ENCODE assay signal across 22 mouse cellular contexts in genomic region chr15:80897911-80898310, GRCm38 (mm10). TPM values are rescaled to one million over a fixed set of nuclear protein-coding genes. Genes with fewer than 3 reads are reported as not detected.
DNase-seq lines count a peak whose midpoint lies in the region; ATAC-seq lines count a peak whose summit lies in the region.
"Had no signal": no experiment of that assay in that cellular context is flagged by ENCODE, and none has a peak within 500 bp of the region (broad histone marks: within the 10 kb centered on the region; RNA-seq: fewer than 3 reads in every experiment).

No protein-coding gene starts in this region.

- WGBS in forebrain, embryonic 14.5 days, result 57% methylated on average over 5 of the region's 5 CpGs
- 72% methylated on average over 5 of the region's 5 CpGs for WGBS in forebrain, embryonic 13.5 days
- WGBS in hindbrain, embryonic 15.5 days, result 76% methylated on average over 5 of the region's 5 CpGs
- 89% methylated on average over 5 of the region's 5 CpGs for WGBS in hindbrain, embryonic 12.5 days

- peak; percentile 11 for DNase-seq in forebrain, embryonic 14.5 days (ENCODE audit: low spot score)
- DNase-seq in ES-CJ7 (ENCODE audit: low read depth, low spot score) (peak; percentile 70), WW6 (ENCODE audit: low read depth, low spot score) (peak; percentile 22)
- DNase-seq in cerebellum, postnatal 4 days (ENCODE audit: low spot score in 2 of 2), result no peak
- DNase-seq in lung, postnatal 14 days, result no peak
- DNase-seq: adrenal gland, adult 2 months; adrenal gland, postnatal 14 days; cerebellum, adult 11-12 months; cerebellum, adult 8-10 months; cerebellum, postnatal 10 days; cerebellum, postnatal 36 days; forebrain, postnatal 0 days; gastrocnemius, adult 2 months; gastrocnemius, postnatal 14 days; heart, adult 11 months; kidney, adult 2 months had no signal

- no peak for ATAC-seq in forebrain, embryonic 14.5 days
- no peak for ATAC-seq in forebrain, embryonic 13.5 days
- ATAC-seq in hindbrain, embryonic 15.5 days (ENCODE audit: low FRiP score, low read depth), result no peak
- ATAC-seq in hindbrain, embryonic 12.5 days (ENCODE audit: low FRiP score), result no peak
- ATAC-seq: forebrain, postnatal 0 days; intestine, postnatal 0 days had no signal

- no peak overlapping the region for H3K4me3 ChIP-seq in forebrain, embryonic 14.5 days (ENCODE audit: low read depth, low read length)
- H3K4me3 ChIP-seq in forebrain, embryonic 13.5 days, result no peak overlapping the region
- H3K4me3 ChIP-seq in hindbrain, embryonic 15.5 days, result no peak overlapping the region
- no peak overlapping the region for H3K4me3 ChIP-seq in hindbrain, embryonic 12.5 days
- H3K4me3 ChIP-seq: forebrain, embryonic 10.5 days; gastrocnemius, adult 2 months had no signal

- H3K27me3 ChIP-seq in forebrain, embryonic 14.5 days (replicated peaks; ENCODE audit: control insufficient read depth, insufficient read depth, low read length), result no peaks in the 10 kb centered on the region
- H3K27me3 ChIP-seq in forebrain, embryonic 13.5 days, result no peaks in the 10 kb centered on the region
- H3K27me3 ChIP-seq in hindbrain, embryonic 15.5 days, result no peaks in the 10 kb centered on the region
- no peaks in the 10 kb centered on the region for H3K27me3 ChIP-seq in hindbrain, embryonic 12.5 days

- no peak overlapping the region for H3K4me2 ChIP-seq in forebrain, embryonic 14.5 days (ENCODE audit: low read length)
- H3K4me2 ChIP-seq in forebrain, embryonic 13.5 days, result no peak overlapping the region
- H3K4me2 ChIP-seq in hindbrain, embryonic 15.5 days, result no peak overlapping the region
- no peak overlapping the region for H3K4me2 ChIP-seq in hindbrain, embryonic 12.5 days (replicated peaks)
- H3K4me2 ChIP-seq: heart, embryonic 11.5 days had no signal

- H3K9me3 ChIP-seq in forebrain, embryonic 14.5 days (replicated peaks; ENCODE audit: control insufficient read depth, low read length), result no peaks in the 10 kb centered on the region
- no peaks in the 10 kb centered on the region for H3K9me3 ChIP-seq in forebrain, embryonic 13.5 days (replicated peaks)
- no peaks in the 10 kb centered on the region for H3K9me3 ChIP-seq in hindbrain, embryonic 15.5 days
- no peaks in the 10 kb centered on the region for H3K9me3 ChIP-seq in hindbrain, embryonic 12.5 days (replicated peaks)
- H3K9me3 ChIP-seq: forebrain, embryonic 10.5 days had no signal

- peaks cover 91% of the 10 kb centered on the region for H3K36me3 ChIP-seq in forebrain, embryonic 14.5 days (ENCODE audit: control insufficient read depth, insufficient read depth, low read length)
- H3K36me3 ChIP-seq in forebrain, embryonic 13.5 days (ENCODE audit: poor library complexity, severe bottlenecking), result peaks cover 89% of the 10 kb centered on the region
- H3K36me3 ChIP-seq in hindbrain, embryonic 15.5 days, result peaks cover 75% of the 10 kb centered on the region
- peaks cover 69% of the 10 kb centered on the region for H3K36me3 ChIP-seq in hindbrain, embryonic 12.5 days

- no peaks in the 10 kb centered on the region for H3K4me1 ChIP-seq in forebrain, embryonic 14.5 days (ENCODE audit: control insufficient read depth, insufficient read depth, low read length)
- H3K4me1 ChIP-seq in forebrain, embryonic 13.5 days, result no peaks in the 10 kb centered on the region
- H3K4me1 ChIP-seq in hindbrain, embryonic 15.5 days (replicated peaks), result no peaks in the 10 kb centered on the region
- no peaks in the 10 kb centered on the region for H3K4me1 ChIP-seq in hindbrain, embryonic 12.5 days
- H3K4me1 ChIP-seq: forebrain, embryonic 10.5 days had no signal

- no peak overlapping the region for H3K27ac ChIP-seq in forebrain, embryonic 14.5 days (ENCODE audit: low read depth, low read length)
- H3K27ac ChIP-seq in forebrain, embryonic 13.5 days, result no peak overlapping the region
- H3K27ac ChIP-seq in hindbrain, embryonic 15.5 days (replicated peaks), result 0 out of 2 replicates have a peak overlapping the region, but pooled peaks have one; percentile 38
- H3K27ac ChIP-seq in hindbrain, embryonic 12.5 days, result no peak overlapping the region
- H3K27ac ChIP-seq: forebrain, embryonic 10.5 days; gastrocnemius, adult 2 months had no signal

- H3K9ac ChIP-seq in forebrain, embryonic 14.5 days (ENCODE audit: low read length), result no peak overlapping the region
- no peak overlapping the region for H3K9ac ChIP-seq in forebrain, embryonic 13.5 days
- H3K9ac ChIP-seq in hindbrain, embryonic 15.5 days, result no peak overlapping the region
- no peak overlapping the region for H3K9ac ChIP-seq in hindbrain, embryonic 12.5 days
- H3K9ac ChIP-seq: forebrain, postnatal 0 days had no signal

RNA-seq across cellular contexts. Expression of gene Adsl, which starts 50.4 kb away (rescaled TPM):
- polyA plus RNA-seq in forebrain, embryonic 14.5 days (2014; fragmentation: Nextera tagmentation; extraction: Ambion mirVana), result 81.0 and 88.0 TPM in 2 replicates
- 123 and 134 TPM in 2 replicates for polyA plus RNA-seq in forebrain, embryonic 13.5 days (2015; fragmentation: Nextera tagmentation; extraction: Ambion mirVana)
- polyA plus RNA-seq in hindbrain, embryonic 15.5 days (2015; fragmentation: Nextera tagmentation; extraction: Ambion mirVana), result 113 and 115 TPM in 2 replicates
- 114 and 117 TPM in 2 replicates for polyA plus RNA-seq in hindbrain, embryonic 12.5 days (2016; fragmentation: Nextera tagmentation; extraction: Ambion mirVana)

Comparison
In these comparisons a context has a peak if more than half of its experiments do, and no peak if none do; other contexts are left out.
1. DNase-seq: peak in forebrain, embryonic 14.5 days (single experiment), ES-CJ7 (single experiment) and WW6 (single experiment); none in cerebellum, postnatal 4 days (0 of 2) and lung, postnatal 14 days (single experiment).